ENCODE assay signal across 11 mouse cellular contexts in genomic region chr5:43818695-43819094, GRCm38 (mm10). TPM values are rescaled to one million over a fixed set of nuclear protein-coding genes. Genes with fewer than 3 reads are reported as not detected.
DNase-seq lines count a peak whose midpoint lies in the region; ATAC-seq lines count a peak whose summit lies in the region.
"Had no signal": no experiment of that assay in that cellular context is flagged by ENCODE, and none has a peak within 500 bp of the region (broad histone marks: within the 10 kb centered on the region; RNA-seq: fewer than 3 reads in every experiment).

Gene Bst1 (plus strand): TSS chr5:43818885.

- H3K4me3 ChIP-seq in intestine, embryonic 16.5 days (ENCODE audit: low read length): no peak within 1 kb of the TSS
- no peak within 1 kb of the TSS for H3K4me3 ChIP-seq in intestine, embryonic 15.5 days (replicated peaks)
- H3K4me3 ChIP-seq: heart, adult 2 months had no signal

- whole genome bisulfite sequencing in intestine, embryonic 16.5 days: 54% methylated on average over 12 of the region's 12 CpGs
- 51% methylated on average over 12 of the region's 12 CpGs for WGBS in intestine, embryonic 15.5 days

- H3K27ac ChIP-seq in intestine, embryonic 16.5 days (ENCODE audit: low read length): no peak within 1 kb of the TSS
- H3K27ac ChIP-seq in intestine, embryonic 15.5 days: no peak within 1 kb of the TSS
- H3K27ac ChIP-seq: heart, adult 2 months had no signal

- H3K27me3 ChIP-seq in intestine, embryonic 16.5 days (replicated peaks; ENCODE audit: control insufficient read depth, insufficient read depth, low read length): no peaks in the 10 kb centered on the region
- no peaks in the 10 kb centered on the region for H3K27me3 ChIP-seq in intestine, embryonic 15.5 days (replicated peaks)

- H3K4me2 ChIP-seq in intestine, embryonic 16.5 days (ENCODE audit: low read depth, low read length): no peak within 1 kb of the TSS
- H3K4me2 ChIP-seq in intestine, embryonic 15.5 days (replicated peaks): no peak within 1 kb of the TSS

- H3K9ac ChIP-seq in intestine, embryonic 16.5 days (ENCODE audit: low read depth, low read length): no peak within 1 kb of the TSS
- no peak within 1 kb of the TSS for H3K9ac ChIP-seq in intestine, embryonic 15.5 days

- H3K4me1 ChIP-seq in intestine, embryonic 16.5 days (ENCODE audit: control insufficient read depth, insufficient read depth, low read length): peaks cover 3% of the 10 kb centered on the region; the same call in 1 of the 2 replicates
- no peaks in the 10 kb centered on the region for H3K4me1 ChIP-seq in intestine, embryonic 15.5 days (replicated peaks)

- peak; percentile 50; the same call in 1 of the 2 replicates for ATAC-seq in intestine, embryonic 16.5 days
- ATAC-seq in intestine, embryonic 15.5 days: no peak
- ATAC-seq in erythroid progenitor cell, adult 5-6 weeks (replicated peaks; ENCODE audit: low FRiP score, poor library complexity, severe bottlenecking): no peak
- ATAC-seq: forebrain, embryonic 14.5 days had no signal

- DNase-seq in ZHBTc4 (ENCODE audit: low read depth, low spot score): peak; percentile 32
- DNase-seq in kidney, postnatal 14 days: peak; percentile 29
- peak; percentile 31 to 42 for DNase-seq in lung, postnatal 4 days
- DNase-seq in frontal cortex, postnatal 14 days (ENCODE audit: low spot score in 2 of 2): no peak
- DNase-seq in cerebellum, adult 9-10 months: no peak

- H3K9me3 ChIP-seq in intestine, embryonic 16.5 days (ENCODE audit: control insufficient read depth, low read length): no peaks in the 10 kb centered on the region
- no peaks in the 10 kb centered on the region for H3K9me3 ChIP-seq in intestine, embryonic 15.5 days

- H3K36me3 ChIP-seq in intestine, embryonic 16.5 days (ENCODE audit: control insufficient read depth, insufficient read depth, low read length): no peaks in the 10 kb centered on the region
- H3K36me3 ChIP-seq in intestine, embryonic 15.5 days: no peaks in the 10 kb centered on the region

RNA-seq across cellular contexts. Expression of gene Bst1, which starts in this region (rescaled TPM):
- 1.1 and 2.9 TPM in 2 replicates for polyA plus RNA-seq in intestine, embryonic 16.5 days (2015; fragmentation: Nextera tagmentation; extraction: Ambion mirVana)
- 0.88 and 0.97 TPM in 2 replicates for polyA plus RNA-seq in intestine, embryonic 15.5 days (2015; fragmentation: Nextera tagmentation; extraction: Ambion mirVana)
- 0.72 and 13.8 TPM in 2 replicates for total RNA-seq in erythroid progenitor cell, adult 5-6 weeks (2015; ENCODE audit: low replicate concordance)
- 6.5 and 9.2 TPM in 2 replicates for total RNA-seq in erythroid progenitor cell, adult 5-6 weeks (2017; ENCODE audit: low replicate concordance)
- polyA plus RNA-seq: forebrain, embryonic 14.5 days; limb, embryonic 11.5 days had no signal

Comparison
In these comparisons a context has a peak if more than half of its experiments do, and no peak if none do; other contexts are left out.
1. DNase-seq: peak in ZHBTc4 (single experiment), kidney, postnatal 14 days (single experiment) and lung, postnatal 4 days (2 of 2); none in frontal cortex, postnatal 14 days (0 of 2) and cerebellum, adult 9-10 months (single experiment).